ENCODE assay signal across 8 mouse cellular contexts in genomic region chr3:96593374-96593773, GRCm38 (mm10). TPM values are rescaled to one million over a fixed set of nuclear protein-coding genes. Genes with fewer than 3 reads are reported as not detected.
DNase-seq lines count a peak whose midpoint lies in the region; ATAC-seq and TF ChIP-seq lines count a peak whose summit lies in the region.

No protein-coding gene starts in this region.

- TF ChIP-seq CTCF in left cerebral cortex, adult 2 months (IDR thresholded peaks at IDR 0.05), result no peak
- no peak for TF ChIP-seq CTCF in liver, postnatal 0 days (IDR thresholded peaks at IDR 0.05; ENCODE audit: low read depth)

- peak overlapping the region; percentile 65 for H3K4me2 ChIP-seq in embryonic facial prominence, embryonic 11.5 days (ENCODE audit: low read depth, low read length)
- peak overlapping the region; percentile 71 for H3K4me2 ChIP-seq in hindbrain, embryonic 14.5 days (replicated peaks)
- H3K4me2 ChIP-seq in liver, postnatal 0 days (ENCODE audit: low read depth, low read length), result peak overlapping the region; percentile 83

- peak; percentile 27; the same call in 1 of the 2 replicates for TF ChIP-seq EP300 in liver, postnatal 0 days (IDR thresholded peaks at IDR 0.05; ENCODE audit: low read depth)

- H3K36me3 ChIP-seq in embryonic facial prominence, embryonic 11.5 days (replicated peaks; ENCODE audit: control insufficient read depth, insufficient read depth, low read depth, low read length), result no peaks in the 10 kb centered on the region
- H3K36me3 ChIP-seq in hindbrain, embryonic 14.5 days (replicated peaks; ENCODE audit: control insufficient read depth, insufficient read depth), result no peaks in the 10 kb centered on the region
- no peaks in the 10 kb centered on the region for H3K36me3 ChIP-seq in liver, postnatal 0 days (replicated peaks; ENCODE audit: insufficient read depth, low read length)
- no peaks in the 10 kb centered on the region for H3K36me3 ChIP-seq in splenic B cell, adult 2 months (ENCODE audit: control insufficient read depth, insufficient read depth, low read length, poor library complexity, severe bottlenecking)

- peaks cover 8% of the 10 kb centered on the region for H3K27me3 ChIP-seq in embryonic facial prominence, embryonic 11.5 days (ENCODE audit: control insufficient read depth, insufficient read depth, low read length)
- no peaks in the 10 kb centered on the region for H3K27me3 ChIP-seq in hindbrain, embryonic 14.5 days (ENCODE audit: control insufficient read depth, insufficient read depth, low read length)
- peaks cover 36% of the 10 kb centered on the region for H3K27me3 ChIP-seq in liver, postnatal 0 days (ENCODE audit: insufficient read depth, low read length)
- H3K27me3 ChIP-seq in splenic B cell, adult 2 months (ENCODE audit: control insufficient read depth, insufficient read depth, low read length, poor library complexity, severe bottlenecking), result no peaks in the 10 kb centered on the region; the same call in 1 of the 2 replicates

- H3K27ac ChIP-seq in left cerebral cortex, adult 2 months, result peak overlapping the region; percentile 98
- H3K27ac ChIP-seq in embryonic facial prominence, embryonic 11.5 days (replicated peaks; ENCODE audit: low read depth, low read length), result no peak overlapping the region
- peak overlapping the region; percentile 80 for H3K27ac ChIP-seq in hindbrain, embryonic 14.5 days
- H3K27ac ChIP-seq in liver, postnatal 0 days (ENCODE audit: low read depth), result peak overlapping the region; percentile 75

- no peaks in the 10 kb centered on the region for H3K9me3 ChIP-seq in embryonic facial prominence, embryonic 11.5 days (replicated peaks; ENCODE audit: control insufficient read depth, low read length)
- H3K9me3 ChIP-seq in hindbrain, embryonic 14.5 days (ENCODE audit: control insufficient read depth, low read length), result no peaks in the 10 kb centered on the region
- H3K9me3 ChIP-seq in liver, postnatal 0 days (ENCODE audit: low read length), result no peaks in the 10 kb centered on the region

- WGBS in embryonic facial prominence, embryonic 11.5 days, result 1% methylated on average over 10 of the region's 10 CpGs
- under 1% methylated on average over 10 of the region's 10 CpGs for WGBS in hindbrain, embryonic 14.5 days
- WGBS in liver, postnatal 0 days (ENCODE audit: insufficient replicate concordance), result 1% methylated on average over 10 of the region's 10 CpGs

- DNase-seq in left cerebral cortex, adult 2 months (ENCODE audit: extremely low spot score in 1 of 2, low spot score in 2 of 2), result no peak
- DNase-seq in left cerebral cortex, postnatal 14 days (ENCODE audit: low spot score in 2 of 2), result no peak
- DNase-seq in embryonic facial prominence, embryonic 11.5 days (ENCODE audit: low spot score), result no peak
- DNase-seq in hindbrain, embryonic 14.5 days (ENCODE audit: low spot score), result peak; percentile 37
- DNase-seq in liver, postnatal 0 days, result no peak
- peak; percentile 56 for DNase-seq in splenic B cell, adult 2 months (ENCODE audit: low read depth, low spot score)
- DNase-seq in adrenal gland, postnatal 4 days (ENCODE audit: low spot score in 2 of 2), result no peak
- no peak for DNase-seq in layer of hippocampus, postnatal 36 days

- ATAC-seq in embryonic facial prominence, embryonic 11.5 days (replicated peaks; ENCODE audit: insufficient number of reproducible peaks, low FRiP score, low TSS enrichment, low read depth), result no peak
- no peak for ATAC-seq in hindbrain, embryonic 14.5 days (ENCODE audit: low FRiP score)
- ATAC-seq in liver, postnatal 0 days, result peak; percentile 44

- H3K4me1 ChIP-seq in embryonic facial prominence, embryonic 11.5 days (ENCODE audit: control insufficient read depth, insufficient read depth, low read length), result peaks cover 6% of the 10 kb centered on the region
- H3K4me1 ChIP-seq in hindbrain, embryonic 14.5 days (replicated peaks; ENCODE audit: control insufficient read depth, insufficient read depth, low read length), result peaks cover 33% of the 10 kb centered on the region
- peaks cover 30% of the 10 kb centered on the region for H3K4me1 ChIP-seq in liver, postnatal 0 days (ENCODE audit: insufficient read depth)

- H3K9ac ChIP-seq in embryonic facial prominence, embryonic 11.5 days (replicated peaks; ENCODE audit: low read length), result peak overlapping the region; percentile 69
- peak overlapping the region; percentile 68 for H3K9ac ChIP-seq in hindbrain, embryonic 14.5 days
- H3K9ac ChIP-seq in liver, postnatal 0 days (replicated peaks), result peak overlapping the region; percentile 66

- H3K4me3 ChIP-seq in left cerebral cortex, adult 2 months, result peak overlapping the region; percentile 73
- peak overlapping the region; percentile 61 for H3K4me3 ChIP-seq in embryonic facial prominence, embryonic 11.5 days (ENCODE audit: low read depth, low read length)
- peak overlapping the region; percentile 57 for H3K4me3 ChIP-seq in hindbrain, embryonic 14.5 days (replicated peaks; ENCODE audit: low read length)
- H3K4me3 ChIP-seq in liver, postnatal 0 days (ENCODE audit: low read depth, low read length), result peak overlapping the region; percentile 67

- intact Hi-C loops in left cerebral cortex, adult 2 months (cut with DNase I), result loop anchor here (1.0 to 5.0 kb wide), 2 partner anchors 13 to 91 kb away; no protein-coding TSS in a partner anchor
- intact Hi-C loops in left cerebral cortex, postnatal 14 days (cut with DNase I), result no loop called here

RNA-seq across cellular contexts. Expression of gene Polr3gl, which starts 0.6 kb away (rescaled TPM):
- 10 to 100 TPM; 26.6 to 28.1 TPM for total RNA-seq in left cerebral cortex, adult 2 months (2021)
- 10 to 100 TPM; 26.6 to 29.7 TPM for total RNA-seq in left cerebral cortex, postnatal 14 days (2021)
- polyA plus RNA-seq in embryonic facial prominence, embryonic 11.5 days (2014; fragmentation: Nextera tagmentation; extraction: Ambion mirVana), result 13.2 and 14.2 TPM in 2 replicates
- 11.0 and 18.5 TPM in 2 replicates for polyA plus RNA-seq in hindbrain, embryonic 14.5 days (2014; fragmentation: Nextera tagmentation; extraction: Ambion mirVana)
- polyA plus RNA-seq in liver, postnatal 0 days (2015; fragmentation: Nextera tagmentation; extraction: Ambion mirVana), result 12.9 and 14.7 TPM in 2 replicates
- 10 to 100 TPM; 37.6 to 37.8 TPM for total RNA-seq in adrenal gland, postnatal 4 days (2021)
- 10 to 100 TPM; 32.4 to 34.2 TPM for total RNA-seq in layer of hippocampus, postnatal 36 days (2021)

RNA-seq across cellular contexts. Expression of gene Ankrd34a, which starts 3.1 kb away (rescaled TPM):
- total RNA-seq in left cerebral cortex, adult 2 months (2021), result 10 to 100 TPM; 66.8 to 70.3 TPM
- 10 to 100 TPM; 69.9 to 72.6 TPM for total RNA-seq in left cerebral cortex, postnatal 14 days (2021)
- polyA plus RNA-seq in embryonic facial prominence, embryonic 11.5 days (2014; fragmentation: Nextera tagmentation; extraction: Ambion mirVana), result 0.90 and 1.1 TPM in 2 replicates
- 17.5 and 22.3 TPM in 2 replicates for polyA plus RNA-seq in hindbrain, embryonic 14.5 days (2014; fragmentation: Nextera tagmentation; extraction: Ambion mirVana)
- not detected in 2 replicates for polyA plus RNA-seq in liver, postnatal 0 days (2015; fragmentation: Nextera tagmentation; extraction: Ambion mirVana)
- 1 to 10 TPM in 1 of 2 experiments, under 1 TPM in 1; 0.59 to 1.5 TPM for total RNA-seq in adrenal gland, postnatal 4 days (2021)
- total RNA-seq in layer of hippocampus, postnatal 36 days (2021), result 10 to 100 TPM; 49.9 to 51.5 TPM

RNA-seq across cellular contexts. Expression of gene Lix1l, which starts 7.6 kb away (rescaled TPM):
- total RNA-seq in left cerebral cortex, adult 2 months (2021), result 10 to 100 TPM; 18.6 to 21.5 TPM
- 10 to 100 TPM; 22.1 to 24.8 TPM for total RNA-seq in left cerebral cortex, postnatal 14 days (2021)
- 6.5 and 7.0 TPM in 2 replicates for polyA plus RNA-seq in embryonic facial prominence, embryonic 11.5 days (2014; fragmentation: Nextera tagmentation; extraction: Ambion mirVana)
- 6.1 and 6.4 TPM in 2 replicates for polyA plus RNA-seq in hindbrain, embryonic 14.5 days (2014; fragmentation: Nextera tagmentation; extraction: Ambion mirVana)
- polyA plus RNA-seq in liver, postnatal 0 days (2015; fragmentation: Nextera tagmentation; extraction: Ambion mirVana), result 0.45 and 0.54 TPM in 2 replicates
- total RNA-seq in adrenal gland, postnatal 4 days (2021), result 10 to 100 TPM; 66.3 to 69.1 TPM
- 10 to 100 TPM; 29.9 to 30.5 TPM for total RNA-seq in layer of hippocampus, postnatal 36 days (2021)

RNA-seq across cellular contexts. Expression of gene Gm16253, which starts 16.6 kb away (rescaled TPM):
- total RNA-seq in left cerebral cortex, adult 2 months (2021), result not detected
- total RNA-seq in left cerebral cortex, postnatal 14 days (2021), result not detected
- not detected in 2 replicates for polyA plus RNA-seq in embryonic facial prominence, embryonic 11.5 days (2014; fragmentation: Nextera tagmentation; extraction: Ambion mirVana)
- 0.39 TPM in 1 of 2 replicates, not detected in the other for polyA plus RNA-seq in hindbrain, embryonic 14.5 days (2014; fragmentation: Nextera tagmentation; extraction: Ambion mirVana)
- polyA plus RNA-seq in liver, postnatal 0 days (2015; fragmentation: Nextera tagmentation; extraction: Ambion mirVana), result not detected in 2 replicates
- not detected for total RNA-seq in adrenal gland, postnatal 4 days (2021)
- not detected for total RNA-seq in layer of hippocampus, postnatal 36 days (2021)

RNA-seq across cellular contexts. Expression of gene Txnip, which starts 35.6 kb away (rescaled TPM):
- 10 to 100 TPM; 22.4 to 28.2 TPM for total RNA-seq in left cerebral cortex, adult 2 months (2021)
- 10 to 100 TPM; 26.9 to 36.8 TPM for total RNA-seq in left cerebral cortex, postnatal 14 days (2021)
- 62.3 and 63.6 TPM in 2 replicates for polyA plus RNA-seq in embryonic facial prominence, embryonic 11.5 days (2014; fragmentation: Nextera tagmentation; extraction: Ambion mirVana)
- 53.2 and 71.4 TPM in 2 replicates for polyA plus RNA-seq in hindbrain, embryonic 14.5 days (2014; fragmentation: Nextera tagmentation; extraction: Ambion mirVana)
- polyA plus RNA-seq in liver, postnatal 0 days (2015; fragmentation: Nextera tagmentation; extraction: Ambion mirVana), result 65.3 and 72.4 TPM in 2 replicates
- 100 to 1,000 TPM; 980 to 992 TPM for total RNA-seq in adrenal gland, postnatal 4 days (2021)
- 10 to 100 TPM; 20.7 to 32.2 TPM for total RNA-seq in layer of hippocampus, postnatal 36 days (2021)

Comparison
In these comparisons a context has a peak if more than half of its experiments do, and no peak if none do; other contexts are left out.
1. DNase-seq: peak in hindbrain, embryonic 14.5 days (single experiment) and splenic B cell, adult 2 months (single experiment); none in left cerebral cortex, adult 2 months (0 of 2), left cerebral cortex, postnatal 14 days (0 of 2), embryonic facial prominence, embryonic 11.5 days (single experiment), liver, postnatal 0 days (single experiment), adrenal gland, postnatal 4 days (0 of 2) and layer of hippocampus, postnatal 36 days (0 of 2).
2. RNA of gene Ankrd34a, which starts 3.1 kb away (total RNA-seq): 69.9 to 72.6 TPM in left cerebral cortex, postnatal 14 days, 66.8 to 70.3 TPM in left cerebral cortex, adult 2 months and 49.9 to 51.5 TPM in layer of hippocampus, postnatal 36 days; 0.59 to 1.5 TPM in adrenal gland, postnatal 4 days; every median in the first group is over 10 times any median in the second.
3. Peak in every context shown above with its lines, with median percentiles within 50 percentile points of each other: H3K4me3 ChIP-seq, H3K4me2 ChIP-seq and H3K9ac ChIP-seq.